Mouse (Mus musculus): ENCODE measurements around the gene Lck. TPM values are rescaled to one million over a fixed set of nuclear protein-coding genes. Genes with fewer than 3 reads are reported as not detected.
"Not testable (repeated sequence)": the region's sequence is repeated elsewhere in the genome, so short reads cannot be mapped to it uniquely, and the experiment has no call there.

The Lck gene
- polyA plus RNA-seq, 2 experiments = 3.1 to 3.9 TPM

GRCm38 (mm10) chr4:129556532-129557223 is 16.8 kb downstream of the Lck start:
- Histone ChIP-seq H3K9ac (replicated peaks) (peak overlapping the region; percentile 61), H3K4me3 (ENCODE audit: insufficient read depth in 1 of 2, low read depth in 2 of 2, low read length in 2 of 2) (peak overlapping the region; percentile 59 to 82), H3K27ac (peak overlapping the region; percentile 80), H3K4me2 (ENCODE audit: low read depth) (peak overlapping the region; percentile 82), H3K9me3 (ENCODE audit: control insufficient read depth, low read length) (no peaks in the 10 kb centered on the region), H3K36me3 (replicated peaks; ENCODE audit: control insufficient read depth, insufficient read depth, low read depth) (no peaks in the 10 kb centered on the region), H3K27me3 (ENCODE audit: control insufficient read depth, insufficient read depth, low read length) (peaks cover 13% of the 10 kb centered on the region), H3K4me1 (replicated peaks; ENCODE audit: control insufficient read depth in 2 of 2, insufficient read depth in 2 of 2, low read length in 1 of 2) (peaks cover 29 to 30% of the 10 kb centered on the region in 2 experiments)
- peak; percentile 70 to 73 (median 70) for DNase-seq (ENCODE audit: low read depth in 3 of 3, low spot score in 3 of 3)
- TF ChIP-seq CTCF (IDR thresholded peaks at IDR 0.05; ENCODE audit: low read depth) (no peak), EP300 (IDR thresholded peaks at IDR 0.05; ENCODE audit: low read depth) (no peak)
- peak; percentile 69 for ATAC-seq (ENCODE audit: insufficient read depth)
- WGBS (ENCODE audit: insufficient replicate concordance) = 6% methylated on average over 33 of the region's 33 CpGs

GRCm38 (mm10) chr4:129555862-129556531 is 17.4 kb downstream of the Lck start:
- Histone ChIP-seq H3K4me3 (ENCODE audit: insufficient read depth in 1 of 2, low read depth in 2 of 2, low read length in 2 of 2) (peak overlapping the region; percentile 59 to 82), H3K9me3 (ENCODE audit: control insufficient read depth, low read length) (no peaks in the 10 kb centered on the region), H3K9ac (replicated peaks) (peak overlapping the region; percentile 6; the same call in 1 of the 2 replicates), H3K27me3 (ENCODE audit: control insufficient read depth, insufficient read depth, low read length) (peaks cover 13% of the 10 kb centered on the region), H3K4me1 (replicated peaks; ENCODE audit: control insufficient read depth in 2 of 2, insufficient read depth in 2 of 2, low read length in 1 of 2) (peaks cover 25 to 27% of the 10 kb centered on the region in 2 experiments), H3K27ac (no peak overlapping the region), H3K36me3 (replicated peaks; ENCODE audit: control insufficient read depth, insufficient read depth, low read depth) (no peaks in the 10 kb centered on the region), H3K4me2 (ENCODE audit: low read depth) (peak overlapping the region; percentile 82)
- TF ChIP-seq EP300 (IDR thresholded peaks at IDR 0.05; ENCODE audit: low read depth) (no peak), CTCF (IDR thresholded peaks at IDR 0.05; ENCODE audit: low read depth) (no peak)
- DNase-seq (ENCODE audit: low read depth in 3 of 3, low spot score in 3 of 3) = no peak
- ATAC-seq (ENCODE audit: insufficient read depth) = peak; percentile 14; the same call in 1 of the 2 replicates
- WGBS (ENCODE audit: insufficient replicate concordance) = under 1% methylated on average over 24 of the region's 24 CpGs

- ATAC-seq (ENCODE audit: insufficient read depth) (no peak), DNase-seq (ENCODE audit: low read depth in 3 of 3, low spot score in 3 of 3) (peak in 1 of 3 experiments; percentile 48)
- Histone ChIP-seq H3K27me3 (ENCODE audit: control insufficient read depth, insufficient read depth, low read length) (peaks cover 13% of the 10 kb centered on the region), H3K4me3 (ENCODE audit: insufficient read depth in 1 of 2, low read depth in 2 of 2, low read length in 2 of 2) (peak overlapping the region; percentile 59 to 82), H3K9ac (replicated peaks) (peak overlapping the region; percentile 6), H3K27ac (no peak overlapping the region), H3K4me1 (replicated peaks; ENCODE audit: control insufficient read depth in 2 of 2, insufficient read depth in 2 of 2, low read length in 1 of 2) (peaks cover 25 to 27% of the 10 kb centered on the region in 2 experiments), H3K9me3 (ENCODE audit: control insufficient read depth, low read length) (no peaks in the 10 kb centered on the region), H3K36me3 (replicated peaks; ENCODE audit: control insufficient read depth, insufficient read depth, low read depth) (no peaks in the 10 kb centered on the region), H3K4me2 (ENCODE audit: low read depth) (peak overlapping the region; percentile 82)
- WGBS (ENCODE audit: insufficient replicate concordance) = 3% methylated on average over 16 of the region's 16 CpGs
- TF ChIP-seq CTCF (IDR thresholded peaks at IDR 0.05; ENCODE audit: low read depth) = peak; percentile 88
- no peak for TF ChIP-seq EP300 (IDR thresholded peaks at IDR 0.05; ENCODE audit: low read depth)
These were observed 18.0 kb downstream of the Lck start for GRCm38 (mm10) chr4:129555421-129555861.

- Histone ChIP-seq H3K4me1 (replicated peaks; ENCODE audit: control insufficient read depth in 2 of 2, insufficient read depth in 2 of 2, low read length in 1 of 2) (peaks cover 25 to 27% of the 10 kb centered on the region in 2 experiments), H3K27me3 (ENCODE audit: control insufficient read depth, insufficient read depth, low read length) (peaks cover 13% of the 10 kb centered on the region)
- ATAC-seq (ENCODE audit: insufficient read depth); H3K4me3 ChIP-seq (ENCODE audit: insufficient read depth in 1 of 2, low read depth in 2 of 2, low read length in 2 of 2); DNase-seq (ENCODE audit: low read depth in 3 of 3, low spot score in 3 of 3); H3K36me3 ChIP-seq (replicated peaks; ENCODE audit: control insufficient read depth, insufficient read depth, low read depth); H3K9me3 ChIP-seq (ENCODE audit: control insufficient read depth, low read length); H3K9ac ChIP-seq (replicated peaks); H3K27ac ChIP-seq; H3K4me2 ChIP-seq (ENCODE audit: low read depth): not testable (repeated sequence)
- 78% methylated on average over 5 of the region's 6 CpGs for WGBS (ENCODE audit: insufficient replicate concordance)
These were observed 18.9 kb downstream of the Lck start for GRCm38 (mm10) chr4:129554512-129554911.

GRCm38 (mm10) chr4:129550295-129550694 is 23.1 kb downstream of the Lck start:
- WGBS (ENCODE audit: insufficient replicate concordance) = 81% methylated on average over 1 of the region's 1 CpGs
- no peak for TF ChIP-seq EP300 (IDR thresholded peaks at IDR 0.05; ENCODE audit: low read depth)
- no peak for TF ChIP-seq CTCF (IDR thresholded peaks at IDR 0.05; ENCODE audit: low read depth)
- H3K27ac ChIP-seq = no peak overlapping the region
- H3K4me1 ChIP-seq (replicated peaks; ENCODE audit: control insufficient read depth in 2 of 2, insufficient read depth in 2 of 2, low read length in 1 of 2) = peaks cover 2 to 4% of the 10 kb centered on the region in 2 experiments
- no peak overlapping the region for H3K9ac ChIP-seq (replicated peaks)
- no peaks in the 10 kb centered on the region for H3K36me3 ChIP-seq (replicated peaks; ENCODE audit: control insufficient read depth, insufficient read depth, low read depth)
- H3K27me3 ChIP-seq (ENCODE audit: control insufficient read depth, insufficient read depth, low read length) = peaks cover 7% of the 10 kb centered on the region
- DNase-seq (ENCODE audit: low read depth in 3 of 3, low spot score in 3 of 3) = no peak
- H3K9me3 ChIP-seq (ENCODE audit: control insufficient read depth, low read length) = no peaks in the 10 kb centered on the region
- H3K4me3 ChIP-seq (ENCODE audit: insufficient read depth in 1 of 2, low read depth in 2 of 2, low read length in 2 of 2) = no peak overlapping the region
- H3K4me2 ChIP-seq (ENCODE audit: low read depth) = no peak overlapping the region
- ATAC-seq (ENCODE audit: insufficient read depth) = no peak

Data from liver, embryonic 14.5 days (tissue).